Mouse (Mus musculus) layer of hippocampus, postnatal 14 days (tissue): Measurements from ENCODE around the gene Epas1. TPM values are rescaled to one million over a fixed set of nuclear protein-coding genes. Genes with fewer than 3 reads are reported as not detected.

ENCODE experiments used
- DNase-seq, 2 experiments: peaks; one replicate each; pipeline ENCODE4 v3.0.0; 2021 to 2022; ENCODE audit warnings: low spot score in 2 of 2, mixed read lengths in 1 of 2
- long read RNA-seq, 2 experiments: library from polyadenylated mRNA; stranded (forward); transcript quantifications; one replicate each; pipeline ENCODE4 v2.0.0; 2021
- total RNA-seq, 2 experiments: library from RNA; stranded (reverse); gene quantifications; 2 replicates each; pipeline ENCODE4 v1.2.3; 2021

Gene Epas1
- total RNA-seq = 100 to 1,000 TPM; 105 to 106 TPM
- long read RNA-seq, experiment 1, full-length matches to known transcripts = 28 of 49 reads
- long read RNA-seq, experiment 1, partial matches to known transcripts = 20 of 49 reads
- long read RNA-seq, experiment 1, other reads (novel, unspliced or antisense) = 1 of 49 reads
- long read RNA-seq, experiment 2, full-length matches to known transcripts = 28 of 48 reads
- long read RNA-seq, experiment 2, partial matches to known transcripts = 9 of 48 reads
- long read RNA-seq, experiment 2, other reads (novel, unspliced or antisense) = 11 of 48 reads

- DNase-seq = peak; percentile 62 to 76
Measured at GRCm38 (mm10) chr17:86753130-86753821, at the start of gene Epas1. Gene Epas1 (plus strand): TSS chr17:86753700.

- DNase-seq = no peak
Measured at GRCm38 (mm10) chr17:86705236-86705635, 48.3 kb upstream of the Epas1 start.

GRCm38 (mm10) chr17:86706467-86706866 lies 47.0 kb upstream of the Epas1 start:
- no peak for DNase-seq

GRCm38 (mm10) chr17:86709803-86710202 lies 43.7 kb upstream of the Epas1 start:
- DNase-seq = no peak

- no peak for DNase-seq
Measured at GRCm38 (mm10) chr17:86710379-86710778, 43.1 kb upstream of the Epas1 start.

- no peak for DNase-seq
Measured at GRCm38 (mm10) chr17:86711949-86712348, 41.6 kb upstream of the Epas1 start.

GRCm38 (mm10) chr17:86712601-86713000 lies 40.9 kb upstream of the Epas1 start:
- DNase-seq = no peak

GRCm38 (mm10) chr17:86713591-86713990 lies 39.9 kb upstream of the Epas1 start:
- no peak for DNase-seq

GRCm38 (mm10) chr17:86724786-86725415 lies 28.6 kb upstream of the Epas1 start:
- peak; percentile 7 to 43 for DNase-seq

- no peak for DNase-seq
Measured at GRCm38 (mm10) chr17:86726480-86726879, 27.0 kb upstream of the Epas1 start.

GRCm38 (mm10) chr17:86727031-86727430 lies 26.5 kb upstream of the Epas1 start:
- no peak for DNase-seq

GRCm38 (mm10) chr17:86731273-86731672 lies 22.2 kb upstream of the Epas1 start:
- DNase-seq = no peak

- peak in 1 of 2 experiments; percentile 12 for DNase-seq
Measured at GRCm38 (mm10) chr17:86732024-86732423, 21.5 kb upstream of the Epas1 start.

GRCm38 (mm10) chr17:86732522-86732921 lies 21.0 kb upstream of the Epas1 start:
- no peak for DNase-seq

GRCm38 (mm10) chr17:86733644-86734043 lies 19.9 kb upstream of the Epas1 start:
- DNase-seq = no peak

- DNase-seq = no peak
Measured at GRCm38 (mm10) chr17:86738477-86738876, 15.0 kb upstream of the Epas1 start.

- DNase-seq = no peak
Measured at GRCm38 (mm10) chr17:86743351-86743941, 10.1 kb upstream of the Epas1 start.

- no peak for DNase-seq
Measured at GRCm38 (mm10) chr17:86744943-86745342, 8.6 kb upstream of the Epas1 start.

- no peak for DNase-seq
Measured at GRCm38 (mm10) chr17:86751373-86751871, 2.1 kb upstream of the Epas1 start.

GRCm38 (mm10) chr17:86753931-86754805 lies 668 bp downstream of the Epas1 start:
- DNase-seq = no peak
